Mouse (Mus musculus) adipose tissue, adult 10 weeks (tissue): ENCODE results near the gene Sohlh1. TPM values are rescaled to one million over a fixed set of nuclear protein-coding genes. Genes with fewer than 3 reads are reported as not detected.

Source experiments
- polyA plus RNA-seq: library from polyadenylated mRNA; stranded (reverse); fragments of 350-450 nt; fragmentation: Illumina TruSeq; extraction: RNeasy Lipid Tissue Mini Kit (QIAGEN cat#74804); gene quantifications from one replicate; pipeline ENCODE4 v1.2.3, GENCODE M21; 2014; ENCODE audit warnings: low read depth, low replicate concordance

The Sohlh1 gene
- 0.32 TPM for polyA plus RNA-seq

GRCm38 (mm10) chr2:25847226-25847625 lies at the start of gene Sohlh1:
Sohlh1 (minus strand) TSS chr2:25847248.

DNA sequence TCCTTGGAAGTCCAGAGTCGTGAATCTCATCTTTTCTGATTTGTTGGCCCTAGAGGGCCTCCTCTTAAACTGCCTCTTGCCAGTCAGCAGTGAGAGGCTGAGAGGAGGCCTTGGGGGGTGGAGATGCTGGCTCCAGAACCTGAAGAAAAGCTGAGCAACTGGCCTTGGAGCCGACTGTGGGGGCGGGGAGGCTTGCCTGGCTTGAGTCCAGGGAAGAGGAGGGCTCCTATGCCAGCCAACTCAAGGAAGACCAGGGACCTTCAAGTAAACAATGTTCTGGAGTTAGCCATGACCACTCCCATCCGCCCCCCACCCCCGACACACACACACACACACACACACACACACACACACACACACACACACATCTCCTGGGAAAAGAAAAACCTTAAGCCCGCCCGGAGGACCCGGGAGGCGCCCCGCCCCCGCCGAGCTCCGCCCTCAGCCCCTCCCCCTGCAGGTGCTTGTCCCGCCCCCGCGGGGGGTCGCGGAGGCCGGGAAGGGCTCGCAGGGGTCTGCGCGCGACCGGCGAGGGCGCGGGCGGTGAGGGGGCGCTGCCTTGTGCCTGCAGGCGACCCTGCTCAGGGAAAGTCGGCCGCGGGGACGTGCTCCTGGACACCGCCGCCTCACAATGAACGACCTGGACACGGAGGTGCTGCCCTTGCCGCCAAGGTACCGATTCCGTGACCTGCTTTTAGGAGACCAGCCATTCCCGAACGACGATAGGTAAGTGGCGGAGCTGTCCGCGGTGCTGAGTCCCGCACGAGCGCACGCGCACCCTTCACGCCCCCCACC lies 16.5 kb upstream of the Sohlh1 start, which contains the start of gene Kcnt1:
Gene Kcnt1, plus strand, starts transcription at position 398 of the 795 bp plus-strand sequence.

DNA sequence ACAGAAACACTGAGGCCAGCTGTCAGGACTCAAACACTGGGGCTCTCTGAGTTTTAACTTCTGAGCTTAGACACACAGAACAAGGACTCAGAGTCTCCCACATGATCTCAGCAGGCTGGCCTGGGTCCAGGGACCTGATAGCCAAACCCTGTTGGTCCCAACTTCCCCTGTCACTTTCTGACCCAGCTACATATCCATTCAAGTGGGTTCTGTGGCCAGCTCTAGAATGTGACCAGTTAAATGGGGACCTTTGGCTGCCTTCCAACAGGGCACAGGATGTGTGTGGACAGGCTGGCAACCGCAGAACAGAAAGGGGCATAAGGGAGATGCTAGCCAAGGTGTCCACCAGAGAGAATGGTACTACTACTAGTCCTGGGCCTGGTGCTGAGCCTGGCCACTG lies 24.2 kb downstream of the Sohlh1 start, which contains the start of gene Lcn9:
Gene Lcn9, plus strand, starts transcription at position 348 of the 400 bp plus-strand sequence.

DNA sequence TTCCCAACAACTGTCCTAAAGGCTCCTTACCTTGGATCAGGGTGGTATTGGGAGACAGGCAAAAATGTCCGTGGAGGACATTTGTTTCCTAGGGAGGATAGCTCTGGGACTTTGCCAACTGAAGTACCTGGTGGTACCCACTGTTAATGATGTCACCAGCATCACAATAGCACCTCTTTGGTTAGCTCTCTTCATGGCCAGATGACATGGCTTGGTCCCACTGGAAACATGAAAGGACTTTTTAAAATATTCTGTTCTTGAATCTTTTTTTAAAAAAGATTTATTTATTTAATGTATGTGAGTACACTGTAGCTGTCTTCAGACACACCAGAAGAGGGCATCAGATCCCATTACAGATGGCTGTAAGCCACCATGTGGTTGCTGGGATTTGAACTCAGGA lies 31.3 kb downstream of the Sohlh1 start, which contains the start of gene Glt6d1:
Gene Glt6d1, minus strand, starts transcription at position 101 of the 400 bp plus-strand sequence.

Other genes starting within 250 kb of the Sohlh1 start
- gene Rabl6, start 238.7 kb downstream of the Sohlh1 start, polyA plus RNA-seq: 69.7 TPM
- 7.2 TPM for gene Ccdc183, start 229.6 kb downstream of the Sohlh1 start, polyA plus RNA-seq
- gene Tmem141, start 225.2 kb downstream of the Sohlh1 start, polyA plus RNA-seq: 48.8 TPM
- gene Fcna, start 219.2 kb downstream of the Sohlh1 start, polyA plus RNA-seq: 41.5 TPM
- gene Lcn8, start 194.1 kb downstream of the Sohlh1 start, polyA plus RNA-seq: 6,740 TPM
- gene Lcn5, start 189.3 kb downstream of the Sohlh1 start, polyA plus RNA-seq: 8,551 TPM
- gene Lcn6, start 170.5 kb downstream of the Sohlh1 start, polyA plus RNA-seq: 653 TPM
- gene Lcn10, start 164.5 kb downstream of the Sohlh1 start, polyA plus RNA-seq: 827 TPM
- 28.7 TPM for gene Obp2a, start 147.2 kb downstream of the Sohlh1 start, polyA plus RNA-seq
- gene Bmyc, start 140.5 kb downstream of the Sohlh1 start, polyA plus RNA-seq: 235 TPM
- 0.82 TPM for gene Obp2b, start 110.2 kb downstream of the Sohlh1 start, polyA plus RNA-seq
- not detected for gene Lcn3, start 81.7 kb downstream of the Sohlh1 start, polyA plus RNA-seq
- not detected for gene Lcn11, start 70.2 kb downstream of the Sohlh1 start, polyA plus RNA-seq
- gene Gm13539, start 65.0 kb downstream of the Sohlh1 start, polyA plus RNA-seq: not detected
- 1.5 TPM for gene Glt6d1, start 31.4 kb downstream of the Sohlh1 start, polyA plus RNA-seq
- gene Lcn9, start 24.1 kb downstream of the Sohlh1 start, polyA plus RNA-seq: 3,717 TPM
- 15.6 TPM for gene Kcnt1, start 16.5 kb upstream of the Sohlh1 start, polyA plus RNA-seq
- gene Camsap1, start 136.0 kb upstream of the Sohlh1 start, polyA plus RNA-seq: 14.4 TPM
- 34.7 TPM for gene Ubac1, start 174.5 kb upstream of the Sohlh1 start, polyA plus RNA-seq